In genomic region chr2:127889432-127889831, GRCm38 (mm10) we compare ENCODE assay signal across 8 mouse cellular contexts. TPM values are rescaled to one million over a fixed set of nuclear protein-coding genes. Genes with fewer than 3 reads are reported as not detected.
DNase-seq lines count a peak whose midpoint lies in the region; ATAC-seq and TF ChIP-seq lines count a peak whose summit lies in the region.

No protein-coding gene starts in this region.

- no peaks in the 10 kb centered on the region for H3K36me3 ChIP-seq in embryonic facial prominence, embryonic 14.5 days (ENCODE audit: control insufficient read depth, insufficient read depth, low read length)
- no peaks in the 10 kb centered on the region for H3K36me3 ChIP-seq in heart, embryonic 13.5 days
- H3K36me3 ChIP-seq in kidney, postnatal 0 days (ENCODE audit: insufficient read depth, low read length) = no peaks in the 10 kb centered on the region
- no peaks in the 10 kb centered on the region for H3K36me3 ChIP-seq in liver, embryonic 13.5 days
- no peaks in the 10 kb centered on the region for H3K36me3 ChIP-seq in neural tube, embryonic 12.5 days
- H3K36me3 ChIP-seq in stomach, postnatal 0 days (ENCODE audit: control insufficient read depth, insufficient read depth, low read length) = no peaks in the 10 kb centered on the region

- peak; percentile 50; the same call in 1 of the 2 replicates for ATAC-seq in embryonic facial prominence, embryonic 14.5 days (ENCODE audit: low read depth)
- peak; percentile 42; the same call in 1 of the 2 replicates for ATAC-seq in heart, embryonic 13.5 days (ENCODE audit: extremely low read depth, insufficient number of reproducible peaks, low FRiP score, low TSS enrichment)
- ATAC-seq in kidney, postnatal 0 days (replicated peaks; ENCODE audit: low FRiP score, low read depth) = no peak; the same call in 1 of the 2 replicates
- ATAC-seq in liver, embryonic 13.5 days (ENCODE audit: low read depth) = 0 out of 2 replicates have a peak, but pooled peaks have one; percentile 5
- peak; percentile 80 for ATAC-seq in neural tube, embryonic 12.5 days (ENCODE audit: low FRiP score, low read depth)
- ATAC-seq in stomach, postnatal 0 days (ENCODE audit: low FRiP score, low TSS enrichment) = no peak

- no peak for TF ChIP-seq POLR2A in bone marrow, adult 2 months (IDR thresholded peaks at IDR 0.05; ENCODE audit: borderline replicate concordance, control insufficient read depth, low read depth, low read length)

- no peak overlapping the region for H3K4me3 ChIP-seq in bone marrow, adult 2 months (replicated peaks; ENCODE audit: control insufficient read depth, low read depth, low read length)
- no peak overlapping the region for H3K4me3 ChIP-seq in embryonic facial prominence, embryonic 14.5 days (ENCODE audit: low read depth, low read length)
- no peak overlapping the region for H3K4me3 ChIP-seq in heart, embryonic 13.5 days
- no peak overlapping the region for H3K4me3 ChIP-seq in kidney, postnatal 0 days (replicated peaks; ENCODE audit: low read depth, low read length)
- H3K4me3 ChIP-seq in liver, embryonic 13.5 days (replicated peaks) = no peak overlapping the region
- H3K4me3 ChIP-seq in neural tube, embryonic 12.5 days = no peak overlapping the region
- no peak overlapping the region for H3K4me3 ChIP-seq in stomach, postnatal 0 days (ENCODE audit: low read depth, low read length)

- WGBS in bone marrow, adult 2 months = 2% methylated on average over 6 of the region's 6 CpGs
- 7% methylated on average over 5 of the region's 6 CpGs for WGBS in embryonic facial prominence, embryonic 14.5 days
- WGBS in heart, embryonic 13.5 days = 2% methylated on average over 6 of the region's 6 CpGs
- WGBS in kidney, postnatal 0 days = 6% methylated on average over 6 of the region's 6 CpGs
- 3% methylated on average over 6 of the region's 6 CpGs for WGBS in liver, embryonic 13.5 days (ENCODE audit: insufficient replicate concordance)
- WGBS in neural tube, embryonic 12.5 days = 7% methylated on average over 6 of the region's 6 CpGs
- WGBS in stomach, postnatal 0 days = 2% methylated on average over 6 of the region's 6 CpGs

- no peaks in the 10 kb centered on the region for H3K4me1 ChIP-seq in bone marrow, adult 2 months (ENCODE audit: control insufficient read depth, insufficient read depth, low read length)
- no peaks in the 10 kb centered on the region for H3K4me1 ChIP-seq in embryonic facial prominence, embryonic 14.5 days (ENCODE audit: control insufficient read depth, insufficient read depth, low read length)
- H3K4me1 ChIP-seq in heart, embryonic 13.5 days = peaks cover 15% of the 10 kb centered on the region
- H3K4me1 ChIP-seq in kidney, postnatal 0 days (replicated peaks; ENCODE audit: insufficient read depth, low read length) = no peaks in the 10 kb centered on the region
- 0 out of 2 replicates have a peak, but pooled peaks cover 3% of the 10 kb centered on the region for H3K4me1 ChIP-seq in liver, embryonic 13.5 days (replicated peaks)
- H3K4me1 ChIP-seq in neural tube, embryonic 12.5 days = no peaks in the 10 kb centered on the region
- peaks cover 3% of the 10 kb centered on the region for H3K4me1 ChIP-seq in stomach, postnatal 0 days (replicated peaks; ENCODE audit: control insufficient read depth, insufficient read depth)

- peak; percentile 89 for DNase-seq in CD4-positive, CD25-positive, alpha-beta regulatory T cell, adult 2 months (ENCODE audit: low read depth, low spot score)
- DNase-seq in embryonic facial prominence, embryonic 14.5 days (ENCODE audit: low spot score) = peak; percentile 82
- DNase-seq in kidney, postnatal 0 days (ENCODE audit: low spot score) = peak; percentile 91
- DNase-seq in liver, embryonic 13.5 days = peak; percentile 20
- DNase-seq in stomach, postnatal 0 days (ENCODE audit: low spot score) = peak; percentile 83

- no peak for TF ChIP-seq EP300 in stomach, postnatal 0 days (optimal IDR thresholded peaks at IDR 0.05)

- no peak overlapping the region for H3K27ac ChIP-seq in bone marrow, adult 2 months (ENCODE audit: control insufficient read depth, insufficient read depth, low read depth, low read length, poor library complexity)
- H3K27ac ChIP-seq in embryonic facial prominence, embryonic 14.5 days (replicated peaks; ENCODE audit: low read depth, low read length) = no peak overlapping the region
- no peak overlapping the region for H3K27ac ChIP-seq in heart, embryonic 13.5 days (replicated peaks)
- H3K27ac ChIP-seq in kidney, postnatal 0 days = no peak overlapping the region
- no peak overlapping the region for H3K27ac ChIP-seq in liver, embryonic 13.5 days
- H3K27ac ChIP-seq in neural tube, embryonic 12.5 days = no peak overlapping the region
- H3K27ac ChIP-seq in stomach, postnatal 0 days (replicated peaks) = no peak overlapping the region

- H3K9ac ChIP-seq in embryonic facial prominence, embryonic 14.5 days (ENCODE audit: low read depth, low read length) = no peak overlapping the region
- no peak overlapping the region for H3K9ac ChIP-seq in heart, embryonic 13.5 days
- H3K9ac ChIP-seq in kidney, postnatal 0 days (ENCODE audit: low read depth, low read length) = no peak overlapping the region
- no peak overlapping the region for H3K9ac ChIP-seq in liver, embryonic 13.5 days
- no peak overlapping the region for H3K9ac ChIP-seq in neural tube, embryonic 12.5 days
- H3K9ac ChIP-seq in stomach, postnatal 0 days (ENCODE audit: low read length) = no peak overlapping the region

- 0 out of 2 replicates have a peak, but pooled peaks cover 7% of the 10 kb centered on the region for H3K27me3 ChIP-seq in embryonic facial prominence, embryonic 14.5 days (replicated peaks; ENCODE audit: control insufficient read depth, insufficient read depth, low read length)
- H3K27me3 ChIP-seq in heart, embryonic 13.5 days (replicated peaks) = peaks cover 39% of the 10 kb centered on the region
- no peaks in the 10 kb centered on the region for H3K27me3 ChIP-seq in kidney, postnatal 0 days (ENCODE audit: insufficient read depth, low read length)
- H3K27me3 ChIP-seq in liver, embryonic 13.5 days = peaks cover 13% of the 10 kb centered on the region
- H3K27me3 ChIP-seq in neural tube, embryonic 12.5 days (replicated peaks) = 0 out of 2 replicates have a peak, but pooled peaks cover 3% of the 10 kb centered on the region
- no peaks in the 10 kb centered on the region for H3K27me3 ChIP-seq in stomach, postnatal 0 days (ENCODE audit: control insufficient read depth, insufficient read depth, low read length)

- H3K4me2 ChIP-seq in embryonic facial prominence, embryonic 14.5 days (ENCODE audit: low read depth, low read length) = no peak overlapping the region
- H3K4me2 ChIP-seq in heart, embryonic 13.5 days = no peak overlapping the region
- no peak overlapping the region for H3K4me2 ChIP-seq in kidney, postnatal 0 days (ENCODE audit: low read length)
- no peak overlapping the region for H3K4me2 ChIP-seq in liver, embryonic 13.5 days
- no peak overlapping the region for H3K4me2 ChIP-seq in neural tube, embryonic 12.5 days (replicated peaks)
- no peak overlapping the region for H3K4me2 ChIP-seq in stomach, postnatal 0 days (replicated peaks; ENCODE audit: low read depth)

- peak; percentile 94 for TF ChIP-seq CTCF in bone marrow, adult 2 months (IDR thresholded peaks at IDR 0.05; ENCODE audit: control insufficient read depth, insufficient read depth, low read length)
- TF ChIP-seq CTCF in kidney, postnatal 0 days (IDR thresholded peaks at IDR 0.05; ENCODE audit: low read depth) = peak; percentile 97
- TF ChIP-seq CTCF in stomach, postnatal 0 days (IDR thresholded peaks at IDR 0.05; ENCODE audit: low read depth) = peak; percentile 98

- no peaks in the 10 kb centered on the region for H3K9me3 ChIP-seq in embryonic facial prominence, embryonic 14.5 days (ENCODE audit: control insufficient read depth, low read length)
- no peaks in the 10 kb centered on the region for H3K9me3 ChIP-seq in heart, embryonic 13.5 days
- H3K9me3 ChIP-seq in kidney, postnatal 0 days (replicated peaks; ENCODE audit: low read length) = no peaks in the 10 kb centered on the region
- H3K9me3 ChIP-seq in liver, embryonic 13.5 days (replicated peaks) = no peaks in the 10 kb centered on the region
- H3K9me3 ChIP-seq in neural tube, embryonic 12.5 days = no peaks in the 10 kb centered on the region
- H3K9me3 ChIP-seq in stomach, postnatal 0 days (ENCODE audit: control insufficient read depth, low read length) = no peaks in the 10 kb centered on the region

RNA-seq across cellular contexts. Expression of gene Acoxl, which starts 50.8 kb away (rescaled TPM):
- polyA plus RNA-seq in bone marrow, adult 2 months (2011; ENCODE audit: insufficient read depth, insufficient read length, low replicate concordance, missing spikeins) = not detected in 2 replicates
- 0.12 and 0.24 TPM in 2 replicates for polyA plus RNA-seq in embryonic facial prominence, embryonic 14.5 days (2014; fragmentation: Nextera tagmentation; extraction: Ambion mirVana)
- 0.11 and 0.12 TPM in 2 replicates for polyA plus RNA-seq in heart, embryonic 13.5 days (2015; fragmentation: Nextera tagmentation; extraction: Ambion mirVana)
- 0.61 and 0.65 TPM in 2 replicates for polyA plus RNA-seq in kidney, postnatal 0 days (2015; fragmentation: Nextera tagmentation; extraction: Ambion mirVana)
- not detected in 2 replicates for polyA plus RNA-seq in liver, embryonic 13.5 days (2015; fragmentation: Nextera tagmentation; extraction: Ambion mirVana)
- polyA plus RNA-seq in neural tube, embryonic 12.5 days (2016; fragmentation: Nextera tagmentation; extraction: Ambion mirVana) = not detected in 2 replicates
- 0.13 and 0.17 TPM in 2 replicates for polyA plus RNA-seq in stomach, postnatal 0 days (2015; fragmentation: Nextera tagmentation; extraction: Ambion mirVana)

RNA-seq across cellular contexts. Expression of gene Bub1, which starts 57.8 kb away (rescaled TPM):
- polyA plus RNA-seq in bone marrow, adult 2 months (2011; ENCODE audit: insufficient read depth, insufficient read length, low replicate concordance, missing spikeins) = 24.0 and 28.2 TPM in 2 replicates
- polyA plus RNA-seq in embryonic facial prominence, embryonic 14.5 days (2014; fragmentation: Nextera tagmentation; extraction: Ambion mirVana) = 16.8 and 18.9 TPM in 2 replicates
- polyA plus RNA-seq in heart, embryonic 13.5 days (2015; fragmentation: Nextera tagmentation; extraction: Ambion mirVana) = 40.6 and 43.4 TPM in 2 replicates
- polyA plus RNA-seq in kidney, postnatal 0 days (2015; fragmentation: Nextera tagmentation; extraction: Ambion mirVana) = 16.9 and 18.8 TPM in 2 replicates
- polyA plus RNA-seq in liver, embryonic 13.5 days (2015; fragmentation: Nextera tagmentation; extraction: Ambion mirVana) = 35.4 and 47.9 TPM in 2 replicates
- polyA plus RNA-seq in neural tube, embryonic 12.5 days (2016; fragmentation: Nextera tagmentation; extraction: Ambion mirVana) = 45.3 and 48.6 TPM in 2 replicates
- polyA plus RNA-seq in stomach, postnatal 0 days (2015; fragmentation: Nextera tagmentation; extraction: Ambion mirVana) = 5.3 and 6.5 TPM in 2 replicates

Comparison
In these comparisons a context has a peak if more than half of its experiments do, and no peak if none do; other contexts are left out.
1. DNase-seq: peak in every context shown above with its lines; median percentile 91 in kidney, postnatal 0 days; 89 in CD4-positive, CD25-positive, alpha-beta regulatory T cell, adult 2 months; 83 in stomach, postnatal 0 days; 82 in embryonic facial prominence, embryonic 14.5 days; 20 in liver, embryonic 13.5 days.
2. ATAC-seq: peak in embryonic facial prominence, embryonic 14.5 days (single experiment), heart, embryonic 13.5 days (single experiment), liver, embryonic 13.5 days (single experiment) and neural tube, embryonic 12.5 days (single experiment); none in kidney, postnatal 0 days (single experiment) and stomach, postnatal 0 days (single experiment).
3. Peak in every context shown above with its lines, with median percentiles within 50 percentile points of each other: CTCF ChIP-seq.